Mouse (Mus musculus): ENCODE data around the gene Atp2b1. TPM values are rescaled to one million over a fixed set of nuclear protein-coding genes. Genes with fewer than 3 reads are reported as not detected.

The Atp2b1 gene
- polyA plus RNA-seq, 1 experiment from 2014 or later = 305 TPM

DNA sequence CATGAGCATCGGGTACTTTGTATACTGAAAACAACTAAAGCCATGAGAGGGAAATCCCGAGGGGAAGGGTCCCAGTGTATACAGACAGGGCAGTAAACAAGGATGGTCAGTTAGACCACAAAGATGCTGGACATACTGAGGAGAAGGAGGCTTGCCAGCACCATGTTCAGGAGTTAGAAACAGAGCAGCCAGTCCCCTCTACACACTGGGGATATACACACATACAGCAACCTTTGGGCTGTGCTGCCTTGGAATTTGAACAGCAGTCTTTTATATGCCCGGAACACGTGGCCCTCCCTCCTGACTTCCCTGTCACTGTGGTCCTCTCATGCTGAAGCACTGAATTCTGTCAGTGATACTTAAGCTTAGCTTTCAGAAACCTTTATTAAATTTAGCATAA lies 10.9 kb downstream of the Atp2b1 start:
- Histone ChIP-seq H3K4me2 (no peak overlapping the region), H3K9ac (no peak overlapping the region), H3K27me3 (no peaks in the 10 kb centered on the region), H3K4me1 (replicated peaks) (peaks cover 4% of the 10 kb centered on the region), H3K9me3 (no peaks in the 10 kb centered on the region), H3K36me3 (no peaks in the 10 kb centered on the region), H3K4me3 (no peak overlapping the region), H3K27ac (replicated peaks) (no peak overlapping the region)
- no peak for ATAC-seq (ENCODE audit: low FRiP score, low read depth)
- 83% methylated on average over 4 of the region's 4 CpGs for WGBS

DNA sequence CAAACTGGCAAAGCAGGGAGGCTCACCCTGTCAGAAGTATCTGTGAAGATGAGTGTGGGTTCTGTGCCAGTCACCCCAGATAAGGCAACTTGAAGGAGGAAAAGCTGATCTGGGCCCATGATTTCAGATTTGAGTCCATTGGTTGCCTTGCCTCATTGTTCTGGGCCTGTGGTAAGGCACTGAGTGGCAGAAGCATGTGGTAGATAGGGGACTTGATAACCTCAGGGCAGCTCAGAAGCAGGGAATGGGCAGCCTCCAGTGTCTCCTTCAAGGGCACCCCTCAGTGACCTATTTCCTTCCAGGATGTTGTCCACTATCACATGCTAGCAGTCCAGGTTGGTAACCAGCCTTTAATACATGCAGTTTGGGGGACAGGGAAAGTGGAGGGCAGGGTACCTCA lies 12.8 kb downstream of the Atp2b1 start:
- no peak for ATAC-seq (ENCODE audit: low FRiP score, low read depth)

DNA sequence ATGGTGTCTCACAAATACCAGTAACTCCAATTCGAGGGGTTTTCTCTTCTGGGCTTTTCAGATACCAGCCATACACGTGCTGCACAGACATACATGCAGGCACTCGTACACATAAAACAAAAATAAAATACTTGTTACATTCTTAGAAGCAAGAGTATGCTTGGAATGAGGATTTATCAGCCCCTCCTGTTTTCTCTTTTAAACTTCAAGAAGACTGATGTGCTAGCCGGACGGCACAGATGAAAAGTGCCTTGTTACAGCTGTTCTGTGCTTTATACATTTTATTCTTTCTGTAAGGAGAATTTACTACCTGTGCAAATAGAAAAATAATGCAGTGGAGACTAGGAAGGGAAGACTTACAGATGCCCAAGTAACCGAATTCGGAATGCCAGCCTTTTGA lies 15.2 kb downstream of the Atp2b1 start:
- Histone ChIP-seq H3K27ac (replicated peaks) (no peak overlapping the region), H3K27me3 (no peaks in the 10 kb centered on the region), H3K9ac (no peak overlapping the region), H3K4me2 (no peak overlapping the region), H3K9me3 (no peaks in the 10 kb centered on the region), H3K36me3 (no peaks in the 10 kb centered on the region), H3K4me1 (replicated peaks) (peaks cover 8% of the 10 kb centered on the region), H3K4me3 (no peak overlapping the region)
- WGBS = 68% methylated on average over 7 of the region's 7 CpGs
- ATAC-seq (ENCODE audit: low FRiP score, low read depth) = no peak

More for the DNA sequence above, 12.8 kb downstream of the Atp2b1 start:
- Histone ChIP-seq H3K4me3 (no peak overlapping the region), H3K9ac (no peak overlapping the region), H3K9me3 (no peaks in the 10 kb centered on the region), H3K4me2 (no peak overlapping the region), H3K27me3 (no peaks in the 10 kb centered on the region), H3K27ac (replicated peaks) (no peak overlapping the region), H3K4me1 (replicated peaks) (peaks cover 8% of the 10 kb centered on the region), H3K36me3 (no peaks in the 10 kb centered on the region)

DNA sequence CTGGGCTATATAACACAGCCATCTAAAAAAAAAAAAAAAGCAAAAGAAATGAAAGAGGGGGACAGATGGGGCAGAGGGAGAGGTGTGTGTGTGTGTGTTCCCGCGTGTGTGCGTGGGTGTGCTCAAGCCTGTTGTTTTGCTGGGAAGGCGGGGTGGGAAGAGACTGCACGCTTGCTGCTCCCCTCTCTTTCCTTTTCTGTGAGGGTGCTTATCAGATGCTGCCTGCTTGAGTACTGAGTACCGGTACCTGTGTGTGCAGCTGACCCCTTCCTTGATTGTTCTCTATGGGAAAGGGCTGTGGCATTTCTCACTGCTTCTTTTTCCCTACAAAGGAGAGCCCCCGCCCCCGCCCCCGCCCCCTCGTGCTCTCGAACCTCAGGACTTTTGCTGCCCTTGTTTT lies 15.9 kb downstream of the Atp2b1 start:
- Histone ChIP-seq H3K4me3 (no peak overlapping the region), H3K36me3 (no peaks in the 10 kb centered on the region), H3K27ac (replicated peaks) (no peak overlapping the region), H3K27me3 (no peaks in the 10 kb centered on the region), H3K4me2 (peak overlapping the region; percentile 15; the same call in 1 of the 2 replicates), H3K9me3 (no peaks in the 10 kb centered on the region), H3K4me1 (replicated peaks) (peaks cover 8% of the 10 kb centered on the region), H3K9ac (no peak overlapping the region)
- 42% methylated on average over 11 of the region's 11 CpGs for WGBS
- ATAC-seq (ENCODE audit: low FRiP score, low read depth) = no peak

DNA sequence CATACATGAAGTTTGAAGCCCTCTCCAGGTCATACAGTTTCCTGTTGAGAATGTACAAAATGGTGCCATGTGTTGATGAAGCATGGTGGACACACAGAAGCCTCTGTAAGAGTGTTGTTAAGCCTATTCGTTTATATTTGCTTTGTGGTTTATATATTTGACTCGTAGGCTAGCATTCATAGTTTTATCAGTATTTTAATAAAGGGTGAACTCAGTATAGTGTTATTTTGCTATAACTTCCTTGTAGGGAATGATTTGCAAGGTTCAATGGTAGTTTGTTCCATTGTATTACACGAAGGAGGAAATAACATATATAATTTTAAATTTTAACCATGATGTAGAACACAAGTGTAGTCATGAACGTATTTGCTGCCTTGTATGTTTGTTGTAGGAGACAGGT lies 25.9 kb downstream of the Atp2b1 start:
- H3K27ac ChIP-seq (replicated peaks) = no peak overlapping the region
- no peak overlapping the region for H3K4me2 ChIP-seq
- 96% methylated on average over 4 of the region's 4 CpGs for WGBS
- ATAC-seq (ENCODE audit: low FRiP score, low read depth) = no peak
- H3K9me3 ChIP-seq = no peaks in the 10 kb centered on the region
- no peak overlapping the region for H3K9ac ChIP-seq
- no peaks in the 10 kb centered on the region for H3K27me3 ChIP-seq
- H3K36me3 ChIP-seq = no peaks in the 10 kb centered on the region
- H3K4me3 ChIP-seq = no peak overlapping the region
- no peaks in the 10 kb centered on the region for H3K4me1 ChIP-seq (replicated peaks)

DNA sequence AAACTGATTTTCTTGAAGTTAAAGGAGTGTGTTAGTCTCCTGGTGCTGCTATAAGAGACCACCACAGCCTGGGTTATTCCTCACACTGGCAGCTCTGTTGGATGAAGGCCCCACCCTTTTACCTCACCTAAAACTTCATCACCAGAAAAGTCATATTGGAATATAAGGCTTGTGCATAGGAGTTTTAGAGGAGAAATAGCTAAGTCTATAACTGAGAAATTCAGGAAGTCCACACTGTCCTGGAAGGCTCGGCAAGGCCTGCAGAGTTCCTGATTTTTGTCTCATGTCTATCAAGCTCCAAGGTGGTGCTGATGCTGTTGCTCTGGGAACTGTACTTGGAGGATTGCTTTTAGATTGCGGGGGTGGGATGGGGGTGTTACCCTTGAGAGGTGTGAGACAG lies 26.6 kb downstream of the Atp2b1 start:
- H3K9ac ChIP-seq = no peak overlapping the region
- H3K27me3 ChIP-seq = no peaks in the 10 kb centered on the region
- no peak for ATAC-seq (ENCODE audit: low FRiP score, low read depth)
- H3K4me3 ChIP-seq = no peak overlapping the region
- H3K36me3 ChIP-seq = no peaks in the 10 kb centered on the region
- H3K4me2 ChIP-seq = no peak overlapping the region
- no peaks in the 10 kb centered on the region for H3K9me3 ChIP-seq
- no peaks in the 10 kb centered on the region for H3K4me1 ChIP-seq (replicated peaks)
- H3K27ac ChIP-seq (replicated peaks) = no peak overlapping the region
- WGBS = 90% methylated on average over 2 of the region's 2 CpGs

DNA sequence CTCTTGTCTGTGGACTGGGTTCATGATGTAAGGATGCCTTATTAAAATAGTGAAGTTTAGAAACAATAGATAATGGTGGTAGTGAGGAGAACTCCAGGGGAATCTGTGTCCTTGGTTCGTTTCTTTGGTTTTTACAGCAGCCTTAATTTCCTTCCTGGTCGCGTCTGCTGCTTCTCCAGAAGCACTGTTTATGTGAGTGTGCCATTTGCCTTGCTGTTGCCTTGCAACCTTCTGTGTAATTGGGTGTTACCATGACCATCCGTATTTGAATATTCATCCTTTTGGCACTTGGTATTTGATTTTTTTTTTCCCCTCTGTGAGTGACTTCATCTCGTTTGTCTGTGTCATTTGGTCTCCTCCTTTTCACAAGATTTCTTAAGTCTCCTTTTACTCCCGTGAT lies 27.8 kb downstream of the Atp2b1 start:
- no peak overlapping the region for H3K27ac ChIP-seq (replicated peaks)
- WGBS = 63% methylated on average over 6 of the region's 6 CpGs
- H3K9ac ChIP-seq = no peak overlapping the region
- no peaks in the 10 kb centered on the region for H3K27me3 ChIP-seq
- H3K4me2 ChIP-seq = no peak overlapping the region
- H3K9me3 ChIP-seq = no peaks in the 10 kb centered on the region
- no peak overlapping the region for H3K4me3 ChIP-seq
- H3K36me3 ChIP-seq = no peaks in the 10 kb centered on the region
- H3K4me1 ChIP-seq (replicated peaks) = peaks cover 7% of the 10 kb centered on the region
- no peak for ATAC-seq (ENCODE audit: low FRiP score, low read depth)

DNA sequence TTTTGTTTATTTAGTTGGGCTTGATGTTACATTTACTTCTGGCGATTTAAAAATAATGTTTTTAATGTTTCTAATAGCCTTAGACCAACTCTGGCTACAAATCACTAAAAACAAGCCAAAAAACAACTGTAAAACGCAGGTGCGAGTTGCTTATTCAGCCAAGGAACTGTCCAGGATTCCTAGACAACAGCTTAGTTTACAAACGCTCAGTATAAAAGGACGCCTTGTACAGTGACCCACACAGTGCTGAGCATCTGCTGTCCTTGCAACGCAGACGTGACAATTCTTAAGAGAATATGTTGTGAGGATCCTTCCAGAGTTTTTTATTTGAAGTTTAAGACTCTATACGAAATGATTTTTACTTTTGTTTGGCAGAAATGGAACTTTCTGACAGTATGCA lies 28.8 kb downstream of the Atp2b1 start:
- ATAC-seq (ENCODE audit: low FRiP score, low read depth) = no peak
- WGBS = 73% methylated on average over 8 of the region's 8 CpGs
- H3K9me3 ChIP-seq = no peaks in the 10 kb centered on the region
- peaks cover 16% of the 10 kb centered on the region for H3K4me1 ChIP-seq (replicated peaks)
- no peak overlapping the region for H3K9ac ChIP-seq
- no peak overlapping the region for H3K4me2 ChIP-seq
- no peak overlapping the region for H3K4me3 ChIP-seq
- no peak overlapping the region for H3K27ac ChIP-seq (replicated peaks)
- no peaks in the 10 kb centered on the region for H3K27me3 ChIP-seq
- H3K36me3 ChIP-seq = no peaks in the 10 kb centered on the region

DNA sequence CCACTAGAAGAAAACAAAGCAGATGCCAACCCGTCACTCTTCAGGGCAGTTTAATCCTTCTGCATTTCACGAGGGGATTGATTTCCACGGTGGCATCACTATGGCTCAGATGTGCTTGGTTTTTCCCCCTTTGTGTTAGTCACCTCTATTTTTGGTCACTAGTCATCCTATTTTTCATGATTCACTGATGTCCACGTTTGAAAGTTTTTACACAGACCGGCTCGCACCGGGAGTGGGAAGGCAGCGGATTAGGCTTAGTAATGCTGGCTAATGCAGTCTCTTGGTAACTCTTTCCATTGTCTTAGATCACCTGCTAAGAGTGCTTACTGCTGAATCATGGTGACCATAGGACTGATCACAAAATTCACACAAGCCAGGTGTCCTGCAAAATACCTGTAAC lies 29.7 kb downstream of the Atp2b1 start:
- peaks cover 23% of the 10 kb centered on the region for H3K4me1 ChIP-seq (replicated peaks)
- H3K27me3 ChIP-seq = no peaks in the 10 kb centered on the region
- H3K27ac ChIP-seq (replicated peaks) = no peak overlapping the region
- no peaks in the 10 kb centered on the region for H3K9me3 ChIP-seq
- no peak overlapping the region for H3K9ac ChIP-seq
- no peak overlapping the region for H3K4me2 ChIP-seq
- WGBS = 78% methylated on average over 8 of the region's 8 CpGs
- H3K4me3 ChIP-seq = no peak overlapping the region
- no peaks in the 10 kb centered on the region for H3K36me3 ChIP-seq
- no peak for ATAC-seq (ENCODE audit: low FRiP score, low read depth)

DNA sequence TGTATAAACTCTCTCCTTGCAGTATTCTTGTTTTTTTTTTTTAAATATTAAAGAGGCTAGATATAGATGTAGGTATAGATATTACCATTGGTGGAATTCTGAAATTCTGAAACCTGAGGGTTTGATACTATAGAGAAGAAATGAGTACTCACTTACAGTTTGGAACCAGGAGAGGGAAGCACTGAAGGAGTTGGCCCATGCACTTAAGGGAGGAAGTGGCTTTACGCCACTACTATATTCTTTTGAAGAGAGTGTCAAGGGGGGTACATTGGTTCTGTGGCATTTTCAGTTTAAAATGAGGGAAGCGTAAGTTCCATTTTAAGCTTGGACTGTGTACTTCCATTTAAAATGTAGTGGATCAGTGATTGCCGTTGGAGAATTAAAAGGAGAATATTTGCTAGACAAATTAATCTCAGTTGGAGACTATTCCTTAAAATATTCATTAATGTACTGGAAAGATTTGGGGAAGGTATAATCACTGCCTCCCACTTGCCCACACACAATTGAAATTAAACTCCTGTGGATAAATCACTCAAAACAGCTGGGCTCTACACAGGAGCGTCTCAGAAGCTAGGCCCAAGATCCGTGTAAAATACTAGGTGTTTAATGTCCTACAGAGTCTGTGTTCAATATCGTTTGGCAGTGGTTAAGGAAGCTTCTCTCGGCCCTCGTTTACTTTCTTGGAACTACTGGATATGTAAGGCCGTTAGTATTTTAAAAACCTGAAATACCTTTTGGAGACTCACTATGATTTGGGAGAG lies 32.0 kb downstream of the Atp2b1 start:
- ATAC-seq (ENCODE audit: low FRiP score, low read depth) = no peak
- H3K27me3 ChIP-seq = no peaks in the 10 kb centered on the region
- no peak overlapping the region for H3K4me2 ChIP-seq
- H3K4me1 ChIP-seq (replicated peaks) = peaks cover 32% of the 10 kb centered on the region
- no peak overlapping the region for H3K9ac ChIP-seq
- 56% methylated on average over 9 of the region's 9 CpGs for WGBS
- no peaks in the 10 kb centered on the region for H3K36me3 ChIP-seq
- H3K27ac ChIP-seq (replicated peaks) = no peak overlapping the region
- no peak overlapping the region for H3K4me3 ChIP-seq
- no peaks in the 10 kb centered on the region for H3K9me3 ChIP-seq

DNA sequence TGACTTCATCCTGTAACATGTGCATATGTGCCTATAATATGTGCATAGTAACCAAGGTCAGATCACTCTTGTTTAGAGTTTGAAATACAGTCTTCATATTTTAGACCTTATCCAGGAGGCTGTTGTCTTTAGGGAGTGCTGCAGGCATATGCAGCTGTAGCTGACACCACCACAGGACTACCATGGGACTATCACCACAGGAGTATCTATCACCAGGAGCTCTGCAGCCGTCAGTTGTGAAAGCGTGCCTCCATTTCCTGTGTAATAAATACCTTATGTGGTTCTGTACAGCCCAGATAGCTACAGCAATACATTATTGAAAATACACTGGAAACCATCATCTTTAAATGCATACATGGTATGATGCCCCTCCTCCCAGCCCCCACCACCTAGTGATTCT lies 33.0 kb downstream of the Atp2b1 start:
- no peaks in the 10 kb centered on the region for H3K9me3 ChIP-seq
- no peak overlapping the region for H3K4me3 ChIP-seq
- no peak overlapping the region for H3K27ac ChIP-seq (replicated peaks)
- H3K4me2 ChIP-seq = no peak overlapping the region
- H3K9ac ChIP-seq = no peak overlapping the region
- H3K36me3 ChIP-seq = no peaks in the 10 kb centered on the region
- ATAC-seq (ENCODE audit: low FRiP score, low read depth) = no peak
- peaks cover 32% of the 10 kb centered on the region for H3K4me1 ChIP-seq (replicated peaks)
- WGBS = 51% methylated on average over 2 of the region's 2 CpGs
- no peaks in the 10 kb centered on the region for H3K27me3 ChIP-seq

DNA sequence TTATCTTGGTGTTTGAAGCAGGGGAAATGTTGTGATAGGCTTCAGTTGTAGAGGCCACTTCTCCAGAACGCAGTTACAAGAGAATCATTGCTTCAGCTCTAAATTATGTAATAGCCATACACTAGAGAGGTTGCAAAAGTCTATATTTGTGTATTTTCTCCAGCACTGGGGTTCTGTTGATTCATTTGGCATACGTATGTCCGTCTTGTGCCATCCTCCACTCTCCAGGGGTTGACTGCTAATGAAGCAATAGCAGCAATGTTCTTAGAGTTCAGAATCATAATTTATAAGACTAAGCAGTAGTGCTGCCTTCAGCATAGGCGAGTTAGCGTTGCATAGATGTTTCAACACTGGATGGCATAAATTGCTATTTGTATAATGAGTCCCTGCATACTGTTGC lies 33.9 kb downstream of the Atp2b1 start:
- ATAC-seq (ENCODE audit: low FRiP score, low read depth) = no peak
- Histone ChIP-seq H3K4me2 (no peak overlapping the region), H3K9ac (no peak overlapping the region), H3K4me1 (replicated peaks) (peaks cover 32% of the 10 kb centered on the region), H3K36me3 (no peaks in the 10 kb centered on the region), H3K27ac (replicated peaks) (no peak overlapping the region), H3K9me3 (no peaks in the 10 kb centered on the region), H3K4me3 (no peak overlapping the region), H3K27me3 (no peaks in the 10 kb centered on the region)
- WGBS = 53% methylated on average over 5 of the region's 5 CpGs

DNA sequence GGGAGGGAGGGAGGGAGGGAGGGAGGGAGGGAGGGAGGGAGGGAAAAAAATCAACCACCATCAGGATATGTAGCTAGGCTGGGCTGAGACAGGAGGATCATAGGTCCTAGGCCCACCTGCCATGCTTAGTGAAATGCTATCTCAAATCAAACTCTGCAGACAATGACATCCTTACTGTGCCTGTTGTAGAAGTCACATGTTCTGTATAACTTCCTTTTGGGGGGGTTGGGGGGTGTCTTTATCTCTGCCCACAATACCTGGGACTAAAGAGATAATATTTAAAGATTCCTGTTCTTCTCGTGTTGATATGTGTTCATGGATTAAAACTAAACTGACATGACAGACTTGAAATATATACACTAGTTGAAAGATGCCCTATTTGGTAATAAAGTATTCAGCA lies 35.5 kb downstream of the Atp2b1 start:
- Histone ChIP-seq H3K4me2 (no peak overlapping the region), H3K4me3 (no peak overlapping the region), H3K36me3 (no peaks in the 10 kb centered on the region), H3K9ac (no peak overlapping the region), H3K4me1 (replicated peaks) (peaks cover 32% of the 10 kb centered on the region), H3K27ac (replicated peaks) (no peak overlapping the region), H3K27me3 (no peaks in the 10 kb centered on the region), H3K9me3 (no peaks in the 10 kb centered on the region)
- no peak for ATAC-seq (ENCODE audit: low FRiP score, low read depth)
- 84% methylated on average over 1 of the region's 1 CpGs for whole genome bisulfite sequencing
